In genomic region chr10:95099906-95100305, GRCm38 (mm10) we compare ENCODE assay signal across 15 mouse cellular contexts.
DNase-seq lines count a peak whose midpoint lies in the region; ATAC-seq and TF ChIP-seq lines count a peak whose summit lies in the region.
"Had no signal": no experiment of that assay in that cellular context is flagged by ENCODE, and none has a peak within 500 bp of the region (broad histone marks: within the 10 kb centered on the region; RNA-seq: fewer than 3 reads in every experiment).

No protein-coding gene starts in this region.

- no peaks in the 10 kb centered on the region for H3K27me3 ChIP-seq in heart, adult 2 months (ENCODE audit: control insufficient read depth, insufficient read depth, low read length)
- H3K27me3 ChIP-seq in heart, embryonic 11.5 days (ENCODE audit: control insufficient read depth, insufficient read depth, low read length) = no peaks in the 10 kb centered on the region
- no peaks in the 10 kb centered on the region for H3K27me3 ChIP-seq in liver, postnatal 0 days (ENCODE audit: insufficient read depth, low read length)
- H3K27me3 ChIP-seq: liver, embryonic 13.5 days; neural tube, embryonic 13.5 days had no signal

- no peak for TF ChIP-seq POLR2A in heart, adult 2 months (IDR thresholded peaks at IDR 0.05; ENCODE audit: insufficient read depth, low read depth, low read length)

- no peaks in the 10 kb centered on the region for H3K36me3 ChIP-seq in heart, adult 2 months (ENCODE audit: control insufficient read depth, insufficient read depth, low read length)
- H3K36me3 ChIP-seq in heart, embryonic 11.5 days (ENCODE audit: control insufficient read depth, insufficient read depth, low read length) = no peaks in the 10 kb centered on the region
- H3K36me3 ChIP-seq in liver, postnatal 0 days (replicated peaks; ENCODE audit: insufficient read depth, low read length) = no peaks in the 10 kb centered on the region
- H3K36me3 ChIP-seq: limb, embryonic 10.5 days; liver, embryonic 13.5 days; neural tube, embryonic 13.5 days had no signal

- WGBS in heart, adult 2 months = 58% methylated on average over 5 of the region's 5 CpGs
- WGBS in heart, embryonic 11.5 days (ENCODE audit: insufficient replicate concordance) = 80% methylated on average over 5 of the region's 5 CpGs
- 68% methylated on average over 5 of the region's 5 CpGs for WGBS in liver, postnatal 0 days (ENCODE audit: insufficient replicate concordance)

- H3K4me3 ChIP-seq in heart, adult 2 months = no peak overlapping the region
- no peak overlapping the region for H3K4me3 ChIP-seq in heart, embryonic 11.5 days (ENCODE audit: low read depth, low read length)
- H3K4me3 ChIP-seq in liver, postnatal 0 days (ENCODE audit: low read depth, low read length) = no peak overlapping the region
- H3K4me3 ChIP-seq: limb, embryonic 10.5 days; liver, embryonic 13.5 days; neural tube, embryonic 13.5 days had no signal

- H3K9ac ChIP-seq in heart, adult 2 months (ENCODE audit: low read depth, low read length) = no peak overlapping the region
- H3K9ac ChIP-seq in heart, embryonic 11.5 days (ENCODE audit: low read depth, low read length) = no peak overlapping the region
- no peak overlapping the region for H3K9ac ChIP-seq in liver, postnatal 0 days (replicated peaks)
- H3K9ac ChIP-seq: hindbrain, embryonic 14.5 days; liver, embryonic 13.5 days; neural tube, embryonic 13.5 days had no signal

- H3K79me2 ChIP-seq in heart, adult 2 months (replicated peaks; ENCODE audit: control insufficient read depth, insufficient read depth, low read length) = no peaks in the 10 kb centered on the region

- intact Hi-C loops in heart, adult 2 months (cut with DNase I) = loop anchor here (5.0 kb wide), 1 partner anchor 217 kb away; no protein-coding TSS in a partner anchor
- intact Hi-C loops in gastrocnemius, postnatal 14 days (cut with DNase I; ENCODE audit: low total_unique reads) = loop anchor here (5.0 kb wide), 2 partner anchors 108 to 317 kb away; partner anchors contain the start of gene Socs2

- no peak for TF ChIP-seq EP300 in heart, adult 2 months (IDR thresholded peaks at IDR 0.05; ENCODE audit: insufficient read depth, low read depth, low read length)
- no peak for TF ChIP-seq EP300 in liver, postnatal 0 days (IDR thresholded peaks at IDR 0.05; ENCODE audit: low read depth)

- TF ChIP-seq CTCF in heart, adult 2 months (IDR thresholded peaks at IDR 0.05) = no peak
- TF ChIP-seq CTCF in liver, postnatal 0 days (IDR thresholded peaks at IDR 0.05; ENCODE audit: low read depth) = no peak

- no peak overlapping the region for H3K4me2 ChIP-seq in heart, embryonic 11.5 days
- H3K4me2 ChIP-seq in liver, postnatal 0 days (ENCODE audit: low read depth, low read length) = no peak overlapping the region
- H3K4me2 ChIP-seq: hindbrain, embryonic 14.5 days; liver, embryonic 13.5 days; neural tube, embryonic 13.5 days had no signal

- DNase-seq in heart, adult 2 months = peak; percentile 64 to 68
- DNase-seq in adipocyte (ENCODE audit: low spot score) = peak; percentile 26
- peak; percentile 28 for DNase-seq in gastrocnemius, postnatal 14 days
- DNase-seq in layer of hippocampus, postnatal 10 days (ENCODE audit: low spot score in 2 of 2) = peak; percentile 35 to 38
- no peak for DNase-seq in liver, postnatal 0 days
- no peak for DNase-seq in thymus, postnatal 25 days
- DNase-seq: kidney, adult 11 months; liver, embryonic 13.5 days; retina, postnatal 1 day had no signal

- no peak for ATAC-seq in heart, embryonic 11.5 days (replicated peaks; ENCODE audit: insufficient number of reproducible peaks, low FRiP score, low TSS enrichment)
- ATAC-seq in liver, postnatal 0 days = no peak
- ATAC-seq: forebrain, embryonic 16.5 days; midbrain, embryonic 16.5 days had no signal

- H3K9me3 ChIP-seq in heart, embryonic 11.5 days (replicated peaks; ENCODE audit: control insufficient read depth, low read length) = no peaks in the 10 kb centered on the region
- no peaks in the 10 kb centered on the region for H3K9me3 ChIP-seq in liver, postnatal 0 days (ENCODE audit: low read length)
- H3K9me3 ChIP-seq: limb, embryonic 10.5 days; liver, embryonic 13.5 days; neural tube, embryonic 13.5 days had no signal

- peaks cover 2% of the 10 kb centered on the region for H3K4me1 ChIP-seq in heart, adult 2 months (ENCODE audit: control insufficient read depth, insufficient read depth, low read length)
- H3K4me1 ChIP-seq in heart, embryonic 11.5 days (ENCODE audit: control insufficient read depth, insufficient read depth, low read length) = no peaks in the 10 kb centered on the region
- H3K4me1 ChIP-seq in liver, postnatal 0 days (ENCODE audit: insufficient read depth) = no peaks in the 10 kb centered on the region
- H3K4me1 ChIP-seq: liver, embryonic 13.5 days; neural tube, embryonic 13.5 days had no signal

- peak overlapping the region; percentile 51 for H3K27ac ChIP-seq in heart, adult 2 months
- no peak overlapping the region for H3K27ac ChIP-seq in heart, embryonic 11.5 days (ENCODE audit: low read depth, low read length)
- H3K27ac ChIP-seq in liver, postnatal 0 days (ENCODE audit: low read depth) = no peak overlapping the region
- H3K27ac ChIP-seq: hindbrain, embryonic 14.5 days; limb, embryonic 10.5 days; liver, embryonic 13.5 days; neural tube, embryonic 13.5 days had no signal

Comparison
In these comparisons a context has a peak if more than half of its experiments do, and no peak if none do; other contexts are left out.
1. DNase-seq: peak in heart, adult 2 months (2 of 2), adipocyte (single experiment), gastrocnemius, postnatal 14 days (single experiment) and layer of hippocampus, postnatal 10 days (2 of 2); none in liver, postnatal 0 days (single experiment) and thymus, postnatal 25 days (single experiment).